Mouse (Mus musculus) kidney, embryonic 16.5 days (tissue): Measurements from ENCODE around the gene Sec24b. TPM values are rescaled to one million over a fixed set of nuclear protein-coding genes. Genes with fewer than 3 reads are reported as not detected.

Experiments used
- ATAC-seq: fragments of 200-750 bp; cut with Nextera tagmentation; 2 replicates; pipeline ENCODE4 v1.8.0; 2017; ENCODE audit warnings: moderate TSS enrichment; ENCODE audit not compliant: low FRiP score, low TSS enrichment
- H3K27ac ChIP-seq: fragments of 300-500 bp; sonication (generic); 2 replicates; pipeline ENCODE4 v1.5.1; 2014; ENCODE audit warnings: low read length
- H3K27me3 ChIP-seq: fragments of 300-500 bp; sonication (generic); 2 replicates; pipeline ENCODE4 v1.6.1; 2014; ENCODE audit warnings: low read length, control low read depth, mixed read lengths; ENCODE audit not compliant: insufficient read depth
- H3K36me3 ChIP-seq: fragments of 300-500 bp; sonication (generic); 2 replicates; pipeline ENCODE4 v1.6.1; 2014; ENCODE audit warnings: low read length, control low read depth, mixed read lengths; ENCODE audit not compliant: insufficient read depth
- H3K4me1 ChIP-seq: fragments of 300-500 bp; sonication (generic); 2 replicates; pipeline ENCODE4 v1.6.1; 2014; ENCODE audit warnings: low read length, control low read depth, mixed read lengths; ENCODE audit not compliant: insufficient read depth
- H3K4me2 ChIP-seq: fragments of 300-500 bp; sonication (generic); replicated peaks from 2 replicates; pipeline ENCODE4 v1.6.1; 2014; ENCODE audit warnings: low read depth, low read length
- H3K4me3 ChIP-seq: fragments of 300-500 bp; sonication (generic); 2 replicates; pipeline ENCODE4 v1.5.1; 2014; ENCODE audit warnings: mild to moderate bottlenecking, low read length
- H3K9ac ChIP-seq: fragments of 300-500 bp; sonication (generic); replicated peaks from 2 replicates; pipeline ENCODE4 v1.6.1; 2014; ENCODE audit warnings: low read length
- H3K9me3 ChIP-seq: fragments of 300-500 bp; sonication (generic); 2 replicates; pipeline ENCODE4 v1.6.1; 2016; ENCODE audit warnings: low read length, control low read depth
- WGBS: fragments of 180-500 bp; shearing (Covaris S2); extraction: QIAGEN DNeasy Blood & Tissue Kit; methylation state at CpG from one replicate; pipeline ENCODE4 v1.1.7; 2014; 5-methylcytosine and 5-hydroxymethylcytosine counted together
- polyA plus RNA-seq: library from polyadenylated mRNA; unstranded; fragments of >200 nt; fragmentation: Nextera tagmentation; extraction: Ambion mirVana; gene quantifications from 2 replicates; pipeline ENCODE4 v1.2.1, GENCODE M21; 2015

Gene Sec24b
- polyA plus RNA-seq, 1 experiment from 2014 or later, result 35.3 TPM

DNA sequence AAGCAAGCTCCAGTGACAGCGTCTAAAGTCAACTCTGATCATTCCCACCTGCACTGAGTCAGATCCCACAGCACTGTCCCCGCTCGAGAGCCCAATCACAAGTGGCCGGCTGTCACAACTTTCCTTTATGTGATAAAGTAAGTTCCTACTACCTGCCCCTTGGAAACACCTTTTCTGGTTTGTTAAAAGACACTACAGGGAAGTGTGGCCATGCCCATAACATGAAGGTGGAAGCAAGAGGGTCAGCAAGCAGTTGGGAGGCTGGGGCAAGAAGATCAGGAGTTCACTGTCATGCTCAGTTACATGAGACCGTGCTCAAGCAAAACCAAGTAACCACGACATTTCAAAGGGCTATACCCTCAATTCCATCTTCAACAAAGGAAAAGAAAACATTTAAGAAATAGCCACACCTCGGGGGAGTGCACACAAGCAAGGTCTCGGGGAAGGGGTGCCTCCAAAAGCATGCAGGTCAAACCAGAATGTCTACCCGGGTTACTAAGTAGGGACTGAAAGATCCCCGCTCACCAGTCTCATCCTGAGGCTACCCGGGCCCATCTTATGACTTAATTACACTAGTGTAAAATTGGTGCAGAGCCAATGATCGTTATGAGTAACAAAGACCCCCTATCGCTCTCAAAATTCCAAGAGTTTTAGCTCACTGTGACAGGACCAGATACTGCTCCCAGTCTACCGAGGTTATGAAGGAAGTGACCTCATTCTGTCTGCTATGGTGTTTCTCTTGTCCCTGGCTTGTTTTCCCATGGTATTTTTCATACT, 3.6 kb downstream of the Sec24b start:
- 0 out of 2 replicates have a peak overlapping the region, but pooled peaks have one; percentile 14 for H3K9ac ChIP-seq
- H3K9me3 ChIP-seq, result no peaks in the 10 kb centered on the region
- H3K27me3 ChIP-seq, result no peaks in the 10 kb centered on the region
- no peak overlapping the region for H3K4me3 ChIP-seq
- H3K36me3 ChIP-seq, result no peaks in the 10 kb centered on the region
- peak overlapping the region; percentile 12; the same call in 1 of the 2 replicates for H3K4me2 ChIP-seq
- no peak for ATAC-seq
- peaks cover 74% of the 10 kb centered on the region for H3K4me1 ChIP-seq
- WGBS, result 42% methylated on average over 14 of the region's 14 CpGs
- 0 out of 2 replicates have a peak overlapping the region, but pooled peaks have one; percentile 8 for H3K27ac ChIP-seq

DNA sequence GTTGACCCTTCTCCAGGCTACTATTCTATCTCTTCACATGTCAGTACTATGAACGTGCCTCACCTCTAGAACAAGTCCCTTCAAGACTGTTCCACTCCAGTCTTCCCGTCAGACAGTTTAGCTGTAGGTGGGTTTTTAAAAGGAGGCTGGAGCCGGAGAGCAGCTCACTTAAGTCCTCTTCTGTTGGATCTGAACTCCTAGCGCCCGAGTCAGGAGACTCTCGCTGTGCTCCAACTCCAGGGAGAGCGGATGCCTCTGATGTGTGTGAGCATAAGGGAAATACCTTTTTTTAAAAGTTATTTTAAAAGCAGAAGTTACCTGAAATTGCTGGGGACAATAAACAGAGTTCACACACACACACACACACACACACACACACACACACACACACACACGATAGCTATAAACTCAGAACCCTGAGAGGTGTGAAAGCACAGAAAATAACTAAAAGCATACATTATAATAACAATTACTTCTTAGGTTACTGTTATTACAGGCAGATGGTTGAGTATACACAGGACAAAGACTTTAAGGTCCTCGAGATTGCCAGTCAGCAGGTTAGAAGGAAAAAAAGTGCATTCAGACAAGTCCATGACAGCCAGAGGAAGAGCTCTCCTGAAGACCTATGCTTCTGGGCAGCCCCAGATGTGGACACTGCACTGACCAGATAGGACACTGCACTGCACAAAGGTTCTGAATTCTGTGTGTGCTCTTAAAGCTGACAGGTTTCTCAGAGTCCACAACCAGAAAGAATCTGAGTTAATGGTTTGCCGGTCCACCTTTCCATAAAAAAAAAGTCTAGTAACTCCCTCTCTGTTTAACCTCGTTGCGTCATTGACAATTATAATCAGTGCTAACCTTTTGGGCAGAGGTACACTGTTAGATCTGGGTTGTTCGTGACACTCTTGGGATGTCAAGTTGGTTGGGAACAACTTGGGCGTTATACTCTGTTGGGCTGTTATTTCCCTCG, 5.7 kb downstream of the Sec24b start:
- 0 out of 2 replicates have a peak overlapping the region, but pooled peaks have one; percentile 6 for H3K27ac ChIP-seq
- H3K9ac ChIP-seq, result no peak overlapping the region
- H3K4me2 ChIP-seq, result no peak overlapping the region
- no peak overlapping the region for H3K4me3 ChIP-seq
- H3K9me3 ChIP-seq, result no peaks in the 10 kb centered on the region
- H3K36me3 ChIP-seq, result no peaks in the 10 kb centered on the region
- WGBS, result 76% methylated on average over 15 of the region's 15 CpGs
- H3K27me3 ChIP-seq, result no peaks in the 10 kb centered on the region
- no peak for ATAC-seq
- H3K4me1 ChIP-seq, result peaks cover 76% of the 10 kb centered on the region

DNA sequence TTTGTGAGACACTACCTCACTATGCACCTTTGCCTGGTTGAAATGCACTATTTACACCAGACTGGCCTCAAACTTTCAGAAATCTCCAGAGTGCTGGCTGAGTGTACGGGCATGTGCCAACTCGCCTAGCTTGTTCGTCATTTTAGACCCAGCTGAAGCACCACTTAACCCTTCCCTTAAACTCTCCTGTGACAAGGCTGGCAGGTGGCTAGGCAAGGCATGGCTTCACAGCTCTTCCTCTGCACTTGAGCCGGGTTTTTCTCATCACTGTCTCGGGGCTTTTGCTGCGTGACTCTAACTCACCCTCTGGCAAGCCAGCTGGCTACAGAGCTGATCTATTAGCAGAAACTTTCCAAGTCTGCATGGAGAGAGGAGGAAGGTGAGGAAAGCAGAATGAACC, 6.8 kb downstream of the Sec24b start:
- H3K4me1 ChIP-seq, result peaks cover 75% of the 10 kb centered on the region
- ATAC-seq, result no peak
- H3K36me3 ChIP-seq, result no peaks in the 10 kb centered on the region
- no peaks in the 10 kb centered on the region for H3K9me3 ChIP-seq
- H3K27ac ChIP-seq, result peak overlapping the region; percentile 83; the same call in 1 of the 2 replicates
- 41% methylated on average over 6 of the region's 6 CpGs for WGBS
- H3K27me3 ChIP-seq, result no peaks in the 10 kb centered on the region
- no peak overlapping the region for H3K4me2 ChIP-seq
- H3K4me3 ChIP-seq, result no peak overlapping the region
- no peak overlapping the region for H3K9ac ChIP-seq

DNA sequence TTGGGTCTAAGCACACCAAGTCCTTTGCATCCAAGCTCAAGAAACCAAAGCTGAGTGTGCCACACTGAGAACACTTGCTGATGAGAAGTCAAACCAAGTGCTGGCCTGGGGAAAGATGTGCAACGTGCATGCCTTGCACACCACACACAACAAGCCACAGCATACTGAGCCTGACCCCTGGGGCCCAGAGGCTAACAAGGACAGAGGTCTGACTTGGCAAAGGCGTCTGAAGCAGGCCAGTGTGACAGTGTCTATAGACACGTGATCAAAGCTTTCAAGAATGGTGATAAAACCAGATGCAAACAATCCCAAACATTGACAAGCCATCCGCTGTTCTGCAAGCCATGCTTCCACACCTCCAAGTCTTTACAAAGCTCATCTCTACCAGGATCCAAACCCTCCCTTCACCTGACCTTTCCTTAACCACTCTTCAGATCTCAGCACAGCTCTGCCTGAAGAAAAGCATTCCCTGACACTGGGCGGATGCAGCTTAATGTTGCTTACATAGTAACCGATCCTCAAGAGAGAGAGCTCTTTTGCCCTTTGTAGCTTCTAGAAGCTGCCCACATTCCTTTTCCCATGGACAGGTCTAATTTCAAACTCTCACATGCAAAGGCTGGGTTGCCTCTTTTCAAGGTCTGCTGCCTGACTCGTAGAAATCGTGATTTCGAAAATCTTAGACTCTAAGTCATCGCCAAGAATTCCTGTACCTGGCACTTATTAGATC, 7.8 kb downstream of the Sec24b start:
- H3K9me3 ChIP-seq, result no peaks in the 10 kb centered on the region
- peaks cover 64% of the 10 kb centered on the region for H3K4me1 ChIP-seq
- no peaks in the 10 kb centered on the region for H3K27me3 ChIP-seq
- no peaks in the 10 kb centered on the region for H3K36me3 ChIP-seq
- no peak overlapping the region for H3K4me3 ChIP-seq
- 0 out of 2 replicates have a peak overlapping the region, but pooled peaks have one; percentile 24 for H3K4me2 ChIP-seq
- peak overlapping the region; percentile 83 for H3K27ac ChIP-seq
- 18% methylated on average over 10 of the region's 10 CpGs for WGBS
- peak overlapping the region; percentile 2; the same call in 1 of the 2 replicates for H3K9ac ChIP-seq
- ATAC-seq, result peak; percentile 88

DNA sequence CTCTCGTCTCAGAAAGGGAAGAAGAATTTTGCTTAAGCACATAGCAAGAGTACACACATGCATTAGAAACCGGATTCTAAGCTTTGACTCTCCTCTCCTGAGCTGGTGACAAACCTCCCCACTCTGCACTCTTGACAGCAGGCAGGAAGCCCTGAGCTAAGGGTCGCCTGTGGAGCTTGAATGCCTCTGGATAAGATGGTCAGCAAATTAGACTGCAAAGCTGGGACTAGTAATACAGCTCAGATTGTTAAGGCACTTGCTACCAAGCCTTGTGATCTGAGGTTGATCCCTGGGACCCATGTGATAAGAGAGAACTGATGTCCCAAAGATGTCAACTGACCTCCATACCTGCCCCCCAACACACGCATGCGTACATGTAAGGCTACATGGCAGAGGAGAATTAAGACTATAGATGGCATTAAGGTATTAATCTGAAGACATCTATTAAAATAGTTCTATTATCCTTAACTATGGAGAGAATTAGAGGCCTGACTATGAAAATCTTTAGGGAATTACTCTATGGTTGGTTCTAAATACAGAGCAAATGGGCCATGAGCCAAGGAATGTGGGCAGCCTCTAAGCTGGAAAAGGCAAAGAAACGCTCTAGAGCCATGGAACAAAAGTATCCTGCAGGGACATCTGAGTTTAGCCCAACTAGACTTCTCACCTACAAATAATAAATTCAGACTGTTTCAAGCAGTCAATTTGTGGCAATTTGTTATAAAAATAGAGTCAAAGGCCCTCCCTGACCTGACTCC, 8.6 kb downstream of the Sec24b start:
- Histone ChIP-seq H3K9ac (no peak overlapping the region), H3K4me1 (peaks cover 56% of the 10 kb centered on the region), H3K9me3 (no peaks in the 10 kb centered on the region), H3K36me3 (no peaks in the 10 kb centered on the region), H3K27me3 (no peaks in the 10 kb centered on the region), H3K4me3 (no peak overlapping the region), H3K4me2 (no peak overlapping the region), H3K27ac (peak overlapping the region; percentile 83)
- 54% methylated on average over 6 of the region's 6 CpGs for WGBS
- ATAC-seq, result no peak

DNA sequence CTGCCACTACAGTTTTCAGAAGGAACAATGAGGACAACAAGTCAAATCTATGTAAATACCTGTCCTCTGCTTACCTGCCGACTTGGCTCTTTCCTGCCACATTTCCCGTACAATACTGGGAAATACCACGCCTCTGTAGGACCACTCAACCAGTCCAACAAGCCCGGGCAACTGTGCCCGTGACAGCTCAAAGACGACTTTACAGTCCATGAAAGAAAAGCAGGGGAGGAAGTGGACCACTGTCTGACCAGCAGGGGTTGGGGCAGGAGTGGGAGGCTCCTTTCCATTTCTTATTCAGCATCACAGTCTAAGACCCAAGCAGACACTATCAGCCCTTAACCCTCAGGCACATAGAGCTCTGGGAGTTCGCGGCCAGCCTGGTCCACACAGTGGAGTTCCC, 9.2 kb downstream of the Sec24b start:
- H3K9me3 ChIP-seq, result no peaks in the 10 kb centered on the region
- 40% methylated on average over 8 of the region's 8 CpGs for WGBS
- peak; percentile 46; the same call in 1 of the 2 replicates for ATAC-seq
- H3K4me2 ChIP-seq, result no peak overlapping the region
- peak overlapping the region; percentile 83; the same call in 1 of the 2 replicates for H3K27ac ChIP-seq
- no peak overlapping the region for H3K4me3 ChIP-seq
- no peaks in the 10 kb centered on the region for H3K36me3 ChIP-seq
- H3K4me1 ChIP-seq, result peaks cover 50% of the 10 kb centered on the region
- H3K9ac ChIP-seq, result no peak overlapping the region
- H3K27me3 ChIP-seq, result no peaks in the 10 kb centered on the region

DNA sequence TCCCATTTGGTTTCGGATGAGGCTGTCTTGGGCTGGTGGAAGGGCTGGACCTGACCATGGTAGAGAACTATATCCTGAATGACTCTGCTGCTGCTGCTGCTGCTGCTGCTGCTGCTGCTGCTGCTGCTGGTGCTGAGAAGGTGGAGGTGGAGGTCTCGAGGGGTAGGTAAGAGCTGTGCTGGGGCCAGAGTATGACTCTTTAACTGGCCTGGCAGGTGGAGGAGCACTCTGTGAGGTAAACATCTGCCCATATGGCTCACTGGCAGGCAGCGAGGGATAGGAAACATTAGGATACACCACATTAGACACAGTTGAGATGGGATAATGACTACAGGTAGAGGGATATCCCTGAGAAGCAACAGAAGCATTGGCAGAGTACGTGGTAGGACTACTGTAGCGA, 20.6 kb downstream of the Sec24b start:
- no peaks in the 10 kb centered on the region for H3K4me1 ChIP-seq
- no peak overlapping the region for H3K27ac ChIP-seq
- H3K4me3 ChIP-seq, result no peak overlapping the region
- WGBS, result 94% methylated on average over 5 of the region's 5 CpGs
- no peaks in the 10 kb centered on the region for H3K27me3 ChIP-seq
- no peak overlapping the region for H3K4me2 ChIP-seq
- no peak overlapping the region for H3K9ac ChIP-seq
- ATAC-seq, result no peak
- H3K36me3 ChIP-seq, result peaks cover 57% of the 10 kb centered on the region
- peaks cover 11% of the 10 kb centered on the region for H3K9me3 ChIP-seq

DNA sequence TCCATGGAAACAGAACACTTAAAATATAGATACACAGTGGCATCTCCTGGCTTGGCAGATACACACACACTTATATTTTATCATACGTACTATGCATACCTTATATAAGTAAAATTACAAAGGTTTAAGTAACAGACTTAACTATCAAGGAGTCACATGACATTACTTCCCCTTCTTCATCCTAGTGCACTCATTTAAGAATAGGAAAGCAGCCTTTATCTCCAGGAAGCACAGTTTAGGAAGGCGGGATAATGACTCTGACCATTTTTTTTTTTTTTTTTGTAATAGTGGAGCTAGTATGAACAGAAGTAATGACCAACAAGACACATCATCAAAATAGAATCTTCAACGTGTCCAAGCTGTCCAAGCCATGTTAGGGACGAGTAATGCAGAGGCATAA, 21.3 kb downstream of the Sec24b start:
- no peak for ATAC-seq
- 91% methylated on average over 4 of the region's 4 CpGs for WGBS
- no peak overlapping the region for H3K4me2 ChIP-seq

DNA sequence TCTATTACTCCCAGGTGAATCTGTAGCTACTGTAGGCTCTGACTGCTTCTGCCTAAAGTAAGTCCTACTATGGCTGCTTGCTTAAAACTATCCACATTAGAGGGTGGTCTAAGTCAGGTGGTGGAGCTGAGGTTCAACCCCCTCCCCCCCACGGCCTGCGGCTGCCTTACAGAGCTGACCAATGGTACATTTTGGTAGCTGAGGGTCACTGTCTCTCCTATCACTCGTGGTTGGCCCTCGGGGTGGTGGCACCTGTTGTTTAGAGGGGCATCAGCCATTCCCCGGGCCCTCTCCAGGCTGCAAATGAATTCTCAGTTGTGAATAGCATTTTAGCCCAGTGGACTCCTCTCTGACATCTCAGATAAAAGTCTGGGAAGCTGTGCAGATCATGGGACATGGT, 32.6 kb downstream of the Sec24b start:
- no peak for ATAC-seq
- no peak overlapping the region for H3K4me3 ChIP-seq
- no peak overlapping the region for H3K9ac ChIP-seq
- H3K4me2 ChIP-seq, result no peak overlapping the region
- WGBS, result 96% methylated on average over 5 of the region's 5 CpGs
- no peak overlapping the region for H3K27ac ChIP-seq
- peaks cover 62% of the 10 kb centered on the region for H3K36me3 ChIP-seq
- H3K4me1 ChIP-seq, result no peaks in the 10 kb centered on the region
- H3K27me3 ChIP-seq, result no peaks in the 10 kb centered on the region
- no peaks in the 10 kb centered on the region for H3K9me3 ChIP-seq

More for the DNA sequence above, 21.3 kb downstream of the Sec24b start:
- Histone ChIP-seq H3K4me3 (no peak overlapping the region), H3K27ac (no peak overlapping the region), H3K36me3 (peaks cover 64% of the 10 kb centered on the region), H3K9ac (no peak overlapping the region), H3K27me3 (no peaks in the 10 kb centered on the region), H3K4me1 (no peaks in the 10 kb centered on the region), H3K9me3 (peaks cover 8% of the 10 kb centered on the region)
